Mouse (Mus musculus): Measurements from ENCODE around the gene Tigd3. TPM values are rescaled to one million over a fixed set of nuclear protein-coding genes. Genes with fewer than 3 reads are reported as not detected.

Gene Tigd3
- total RNA-seq (2021): 1.3 and 2.0 TPM in 2 replicates
- long read RNA-seq: 0 reads

GRCm38 (mm10) chr19:5894002-5894678 lies at the start of gene Tigd3:
Tigd3 (minus strand) TSS chr19:5894149.
- DNase-seq: peak; percentile 92

- no peak for DNase-seq
These were observed 49.5 kb upstream of the Tigd3 start for GRCm38 (mm10) chr19:5943404-5943803.

GRCm38 (mm10) chr19:5942581-5942980 lies 48.6 kb upstream of the Tigd3 start:
- DNase-seq: no peak

GRCm38 (mm10) chr19:5940656-5941055 lies 46.7 kb upstream of the Tigd3 start:
- peak; percentile 62 for DNase-seq

GRCm38 (mm10) chr19:5940173-5940572 lies 46.2 kb upstream of the Tigd3 start:
- peak; percentile 78 for DNase-seq

- no peak for DNase-seq
These were observed 45.8 kb upstream of the Tigd3 start for GRCm38 (mm10) chr19:5939715-5940114.

- DNase-seq: no peak
These were observed 44.6 kb upstream of the Tigd3 start for GRCm38 (mm10) chr19:5938516-5938915.

- DNase-seq: no peak
These were observed 44.0 kb upstream of the Tigd3 start for GRCm38 (mm10) chr19:5937836-5938406.

- no peak for DNase-seq
These were observed 43.3 kb upstream of the Tigd3 start for GRCm38 (mm10) chr19:5937095-5937835.

GRCm38 (mm10) chr19:5935691-5936090 lies 41.7 kb upstream of the Tigd3 start:
- no peak for DNase-seq

GRCm38 (mm10) chr19:5935266-5935665 lies 41.3 kb upstream of the Tigd3 start:
- peak; percentile 60 for DNase-seq

GRCm38 (mm10) chr19:5929634-5930596 lies 36.0 kb upstream of the Tigd3 start:
- peak; percentile 69 for DNase-seq

- DNase-seq: no peak
These were observed 34.6 kb upstream of the Tigd3 start for GRCm38 (mm10) chr19:5928546-5928945.

- no peak for DNase-seq
These were observed 34.2 kb upstream of the Tigd3 start for GRCm38 (mm10) chr19:5928104-5928503.

- DNase-seq: no peak
These were observed 33.6 kb upstream of the Tigd3 start for GRCm38 (mm10) chr19:5927532-5927931.

GRCm38 (mm10) chr19:5927026-5927425 lies 33.1 kb upstream of the Tigd3 start:
- DNase-seq: no peak

- DNase-seq: no peak
These were observed 31.4 kb upstream of the Tigd3 start for GRCm38 (mm10) chr19:5925311-5925855.

GRCm38 (mm10) chr19:5924713-5925093 lies 30.8 kb upstream of the Tigd3 start, which contains the start of gene Cdc42ep2:
Cdc42ep2 (minus strand) TSS chr19:5924816.
- DNase-seq: peak; percentile 98

- DNase-seq: peak; percentile 92
These were observed 30.2 kb upstream of the Tigd3 start for GRCm38 (mm10) chr19:5923990-5924712.

GRCm38 (mm10) chr19:5922963-5923362 lies 29.0 kb upstream of the Tigd3 start:
- no peak for DNase-seq
